Comparison of ENCODE assay signal across 7 mouse cellular contexts in the genomic region with DNA sequence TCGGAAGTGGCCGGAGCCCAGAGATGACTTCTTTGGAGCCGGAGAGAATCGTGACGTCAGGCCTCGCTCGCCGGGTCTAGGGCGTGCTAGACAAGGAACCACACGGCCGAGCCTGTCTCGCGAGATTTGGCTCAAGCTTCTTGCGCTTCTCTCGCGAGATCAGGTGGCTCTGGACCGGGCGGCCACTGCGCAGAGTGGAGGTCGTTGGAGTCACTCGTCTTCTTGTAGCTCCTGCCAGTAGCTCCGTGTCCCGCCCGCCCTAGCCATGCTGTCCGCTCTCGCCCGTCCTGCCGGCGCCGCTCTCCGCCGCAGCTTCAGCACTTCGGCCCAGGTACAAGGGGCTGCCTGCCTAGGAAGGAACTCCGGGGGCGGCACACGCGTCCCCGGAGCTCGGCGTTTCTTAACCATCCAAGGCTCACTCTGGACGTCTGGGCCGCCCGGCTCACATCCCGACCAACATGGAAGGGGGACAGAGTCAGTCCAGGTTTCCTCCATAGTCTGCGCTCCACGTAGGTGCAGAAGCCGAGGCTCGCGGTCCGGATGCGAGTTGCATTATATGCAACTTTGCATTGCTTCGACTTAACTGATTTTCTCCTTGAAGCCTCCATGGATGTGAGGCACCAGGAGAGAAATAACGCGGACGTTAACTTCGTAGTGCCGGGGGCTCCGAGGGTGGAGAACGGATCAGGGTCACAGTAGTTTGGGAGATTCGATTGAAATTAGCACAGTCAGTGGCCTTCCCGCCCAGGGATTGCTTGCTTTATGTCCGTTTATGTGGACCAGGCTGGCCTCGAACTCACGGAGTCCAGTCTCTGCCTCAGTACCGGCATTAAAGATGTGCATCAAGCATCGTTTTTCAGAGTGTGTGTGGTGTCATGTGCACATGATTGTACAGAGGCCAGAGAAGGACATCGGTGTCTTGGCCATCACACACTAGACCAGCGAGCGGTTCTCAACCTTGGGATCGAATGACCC. TPM values are rescaled to one million over a fixed set of nuclear protein-coding genes. Genes with fewer than 3 reads are reported as not detected.
DNase-seq lines count a peak whose midpoint lies in the region; ATAC-seq lines count a peak whose summit lies in the region.

A gene (plus strand): TSS at position 10 of the 975 bp plus-strand sequence.

- H3K4me1 ChIP-seq in embryonic facial prominence, embryonic 12.5 days: peaks cover 19% of the 10 kb centered on the region
- peaks cover 6% of the 10 kb centered on the region; the same call in 1 of the 2 replicates for H3K4me1 ChIP-seq in limb, embryonic 11.5 days (ENCODE audit: control insufficient read depth, insufficient read depth, low read length)
- H3K4me1 ChIP-seq in midbrain, embryonic 14.5 days (ENCODE audit: control insufficient read depth, insufficient read depth, low read length): peaks cover 18% of the 10 kb centered on the region

- H3K4me3 ChIP-seq in embryonic facial prominence, embryonic 12.5 days: peak within 1 kb of the TSS; percentile 86
- H3K4me3 ChIP-seq in limb, embryonic 11.5 days (ENCODE audit: low read depth, low read length): peak within 1 kb of the TSS; percentile 83
- peak within 1 kb of the TSS; percentile 83 for H3K4me3 ChIP-seq in midbrain, embryonic 14.5 days (replicated peaks; ENCODE audit: low read depth, low read length)

- no peaks in the 10 kb centered on the region for H3K9me3 ChIP-seq in embryonic facial prominence, embryonic 12.5 days
- no peaks in the 10 kb centered on the region for H3K9me3 ChIP-seq in limb, embryonic 11.5 days (ENCODE audit: control insufficient read depth, low read length)
- H3K9me3 ChIP-seq in midbrain, embryonic 14.5 days (ENCODE audit: control insufficient read depth, low read length): no peaks in the 10 kb centered on the region

- H3K27me3 ChIP-seq in embryonic facial prominence, embryonic 12.5 days: no peaks in the 10 kb centered on the region
- H3K27me3 ChIP-seq in limb, embryonic 11.5 days (ENCODE audit: control insufficient read depth, insufficient read depth, low read length): no peaks in the 10 kb centered on the region
- H3K27me3 ChIP-seq in midbrain, embryonic 14.5 days (ENCODE audit: control insufficient read depth, insufficient read depth, low read length): no peaks in the 10 kb centered on the region

- DNase-seq in adrenal gland, postnatal 25 days: peak; percentile 99
- DNase-seq in heart, adult 11 months: peak; percentile 100
- peak; percentile 99 for DNase-seq in kidney, adult 18-20 months
- DNase-seq in limb, embryonic 11.5 days (ENCODE audit: low spot score): peak; percentile 100
- DNase-seq in midbrain, embryonic 14.5 days: peak; percentile 100
- DNase-seq in spleen, adult 18-20 months: peak; percentile 96 to 99

- peak within 1 kb of the TSS; percentile 94 for H3K27ac ChIP-seq in embryonic facial prominence, embryonic 12.5 days
- H3K27ac ChIP-seq in limb, embryonic 11.5 days (replicated peaks; ENCODE audit: low read depth, low read length): peak within 1 kb of the TSS; percentile 74; the same call in 1 of the 2 replicates
- H3K27ac ChIP-seq in midbrain, embryonic 14.5 days (replicated peaks; ENCODE audit: low read depth, low read length): peak within 1 kb of the TSS; percentile 93

- peak within 1 kb of the TSS; percentile 85 for H3K4me2 ChIP-seq in embryonic facial prominence, embryonic 12.5 days (replicated peaks)
- peak within 1 kb of the TSS; percentile 82 for H3K4me2 ChIP-seq in limb, embryonic 11.5 days (ENCODE audit: low read depth, severe bottlenecking)
- peak within 1 kb of the TSS; percentile 76 for H3K4me2 ChIP-seq in midbrain, embryonic 14.5 days (ENCODE audit: low read length)

- 1% methylated on average over 70 of the region's 70 CpGs for WGBS in embryonic facial prominence, embryonic 12.5 days
- 1% methylated on average over 70 of the region's 70 CpGs for WGBS in limb, embryonic 11.5 days
- 1% methylated on average over 70 of the region's 70 CpGs for WGBS in midbrain, embryonic 14.5 days

- peak; percentile 96 for ATAC-seq in embryonic facial prominence, embryonic 12.5 days (ENCODE audit: insufficient number of reproducible peaks, insufficient read depth, low FRiP score, low TSS enrichment)
- peak; percentile 97 for ATAC-seq in limb, embryonic 11.5 days (ENCODE audit: insufficient number of reproducible peaks, low FRiP score, low TSS enrichment, low read depth)
- peak; percentile 97 for ATAC-seq in midbrain, embryonic 14.5 days (ENCODE audit: low FRiP score, low TSS enrichment)

- peak within 1 kb of the TSS; percentile 94 for H3K9ac ChIP-seq in embryonic facial prominence, embryonic 12.5 days
- peak within 1 kb of the TSS; percentile 88 for H3K9ac ChIP-seq in limb, embryonic 11.5 days (ENCODE audit: low read length)
- H3K9ac ChIP-seq in midbrain, embryonic 14.5 days (replicated peaks; ENCODE audit: low read length): peak within 1 kb of the TSS; percentile 93

- H3K36me3 ChIP-seq in embryonic facial prominence, embryonic 12.5 days: peaks cover 24% of the 10 kb centered on the region
- peaks cover 10% of the 10 kb centered on the region for H3K36me3 ChIP-seq in limb, embryonic 11.5 days (ENCODE audit: control insufficient read depth, insufficient read depth, low read length)
- peaks cover 20% of the 10 kb centered on the region for H3K36me3 ChIP-seq in midbrain, embryonic 14.5 days (ENCODE audit: control insufficient read depth, insufficient read depth, low read length)

RNA-seq across cellular contexts. Expression of the gene that starts here (rescaled TPM):
- total RNA-seq in adrenal gland, postnatal 25 days (2021): 408 and 463 TPM in 2 replicates
- polyA plus RNA-seq in embryonic facial prominence, embryonic 12.5 days (2016; fragmentation: Nextera tagmentation; extraction: Ambion mirVana): 487 and 498 TPM in 2 replicates
- polyA plus RNA-seq in limb, embryonic 11.5 days (2014; fragmentation: Nextera tagmentation; extraction: Ambion mirVana): 550 and 569 TPM in 2 replicates
- polyA plus RNA-seq in midbrain, embryonic 14.5 days (2014; fragmentation: Nextera tagmentation; extraction: Ambion mirVana): 573 and 587 TPM in 2 replicates

Comparison
In these comparisons a context has a peak if more than half of its experiments do, and no peak if none do; other contexts are left out.
1. Peak in every context shown above with its lines: DNase-seq, ATAC-seq, H3K4me3 ChIP-seq and H3K27ac ChIP-seq.